Mouse (Mus musculus) limb, embryonic 13.5 days (tissue): ENCODE results near the gene Ifna12. TPM values are rescaled to one million over a fixed set of nuclear protein-coding genes. Genes with fewer than 3 reads are reported as not detected.
"Not testable (repeated sequence)": the region's sequence is repeated elsewhere in the genome, so short reads cannot be mapped to it uniquely, and the experiment has no call there.

Experiments
- ATAC-seq: fragments of 200-750 bp; cut with Nextera tagmentation; 2 replicates; pipeline ENCODE4 v1.8.0; 2017; ENCODE audit warnings: low read depth, moderate number of reproducible peaks, moderate TSS enrichment; ENCODE audit not compliant: low FRiP score
- H3K27ac ChIP-seq: fragments of 300-500 bp; sonication (generic); 2 replicates; pipeline ENCODE4 v1.5.1; 2015; ENCODE audit warnings: inconsistent platforms, mild to moderate bottlenecking, moderate library complexity
- H3K27me3 ChIP-seq: fragments of 300-500 bp; sonication (generic); 2 replicates; pipeline ENCODE4 v1.6.1; 2015; ENCODE audit warnings: mild to moderate bottlenecking, inconsistent platforms
- H3K36me3 ChIP-seq: fragments of 300-500 bp; sonication (generic); 2 replicates; pipeline ENCODE4 v1.6.1; 2015; ENCODE audit warnings: inconsistent platforms, mild to moderate bottlenecking, moderate library complexity
- H3K4me1 ChIP-seq: fragments of 300-500 bp; sonication (generic); 2 replicates; pipeline ENCODE4 v1.6.1; 2015; ENCODE audit warnings: inconsistent platforms
- H3K4me2 ChIP-seq: fragments of 300-500 bp; sonication (generic); replicated peaks from 2 replicates; pipeline ENCODE4 v1.6.1; 2015; ENCODE audit warnings: inconsistent platforms, mild to moderate bottlenecking, moderate library complexity
- H3K4me3 ChIP-seq: fragments of 300-500 bp; sonication (generic); 2 replicates; pipeline ENCODE4 v1.5.1; 2015; ENCODE audit warnings: moderate library complexity, mild to moderate bottlenecking, inconsistent platforms
- H3K9ac ChIP-seq: fragments of 300-500 bp; sonication (generic); 2 replicates; pipeline ENCODE4 v1.6.1; 2015; ENCODE audit warnings: mild to moderate bottlenecking, inconsistent platforms
- H3K9me3 ChIP-seq: fragments of 300-500 bp; sonication (generic); 2 replicates; pipeline ENCODE4 v1.6.1; 2016; ENCODE audit warnings: inconsistent platforms
- WGBS: fragments of 180-500 bp; shearing (Covaris S2); methylation state at CpG from one replicate; pipeline ENCODE4 v1.1.7; 2015; 5-methylcytosine and 5-hydroxymethylcytosine counted together
- polyA plus RNA-seq: library from polyadenylated mRNA; unstranded; fragments of >200 nt; fragmentation: Nextera tagmentation; extraction: Ambion mirVana; gene quantifications from 2 replicates; pipeline ENCODE4 v1.2.1, GENCODE M21; 2015

The Ifna12 gene
- not detected in 2 replicates for polyA plus RNA-seq

DNA sequence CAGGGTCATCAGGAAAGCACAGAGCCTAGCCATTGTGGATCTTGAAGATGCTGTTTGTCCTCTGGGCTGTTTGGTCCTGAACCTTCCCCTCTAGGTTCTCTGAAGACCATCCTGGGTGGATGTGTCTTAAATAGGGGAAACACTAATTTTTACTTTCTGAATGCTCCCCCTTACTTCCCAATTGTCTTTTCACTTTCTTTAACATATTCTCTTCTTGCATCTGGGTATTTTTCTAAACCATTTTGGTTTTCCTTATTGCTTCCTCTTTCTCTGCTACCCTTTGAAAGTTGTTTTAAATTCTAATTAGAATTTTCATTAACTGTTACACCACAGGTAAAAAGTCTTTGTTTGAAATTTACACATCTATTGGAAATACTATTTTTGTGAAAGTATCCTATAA, at the start of gene Ifna12:
Ifna12 (minus strand) TSS at position 101 of the 400 bp plus-strand sequence.
- no peaks in the 10 kb centered on the region for H3K27me3 ChIP-seq
- H3K4me2 ChIP-seq: no peak within 1 kb of the TSS
- no peaks in the 10 kb centered on the region for H3K4me1 ChIP-seq
- no peak for ATAC-seq
- no peaks in the 10 kb centered on the region for H3K9me3 ChIP-seq
- no peak within 1 kb of the TSS for H3K27ac ChIP-seq
- no peak within 1 kb of the TSS for H3K4me3 ChIP-seq
- H3K9ac ChIP-seq: no peak within 1 kb of the TSS
- no peaks in the 10 kb centered on the region for H3K36me3 ChIP-seq

DNA sequence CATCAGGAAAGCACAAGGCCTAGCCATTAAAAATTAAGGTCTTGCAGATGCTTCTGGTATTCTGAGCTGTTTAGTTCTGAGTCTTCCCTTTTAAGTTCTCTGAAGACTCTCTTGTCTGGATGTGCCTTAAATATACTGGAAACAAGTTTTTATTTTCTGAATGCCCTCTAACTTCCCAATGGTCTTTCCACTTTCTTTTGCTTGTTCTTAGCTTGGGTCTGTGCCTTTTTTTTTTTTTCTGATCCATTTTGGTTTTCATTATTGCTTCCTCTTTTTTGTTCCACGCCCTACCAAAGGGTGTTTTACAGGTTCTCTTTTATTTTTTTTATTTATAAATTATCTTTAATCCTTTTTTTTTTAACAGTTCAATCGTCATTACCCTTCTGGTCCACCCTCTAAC, 41.2 kb upstream of the Ifna12 start, which contains the start of gene Ifna13:
Ifna13 (minus strand) TSS at position 101 of the 400 bp plus-strand sequence.
- no peak for ATAC-seq
- no peaks in the 10 kb centered on the region for H3K27me3 ChIP-seq
- H3K27ac ChIP-seq: no peak within 1 kb of the TSS
- no peaks in the 10 kb centered on the region for H3K36me3 ChIP-seq
- no peak within 1 kb of the TSS for H3K9ac ChIP-seq
- H3K4me3 ChIP-seq: no peak within 1 kb of the TSS
- no peaks in the 10 kb centered on the region for H3K9me3 ChIP-seq
- no peak within 1 kb of the TSS for H3K4me2 ChIP-seq
- 60% methylated on average over 2 of the region's 2 CpGs for WGBS
- H3K4me1 ChIP-seq: no peaks in the 10 kb centered on the region

GRCm38 (mm10) chr4:88642526-88642925, 39.4 kb upstream of the Ifna12 start:
- H3K27me3 ChIP-seq: no peaks in the 10 kb centered on the region
- ATAC-seq: no peak
- no peaks in the 10 kb centered on the region for H3K36me3 ChIP-seq
- no peak overlapping the region for H3K27ac ChIP-seq
- no peaks in the 10 kb centered on the region for H3K4me1 ChIP-seq
- no peak overlapping the region for H3K9ac ChIP-seq
- H3K9me3 ChIP-seq: no peaks in the 10 kb centered on the region
- WGBS: 21% methylated on average over 2 of the region's 2 CpGs
- H3K4me2 ChIP-seq: no peak overlapping the region
- no peak overlapping the region for H3K4me3 ChIP-seq

DNA sequence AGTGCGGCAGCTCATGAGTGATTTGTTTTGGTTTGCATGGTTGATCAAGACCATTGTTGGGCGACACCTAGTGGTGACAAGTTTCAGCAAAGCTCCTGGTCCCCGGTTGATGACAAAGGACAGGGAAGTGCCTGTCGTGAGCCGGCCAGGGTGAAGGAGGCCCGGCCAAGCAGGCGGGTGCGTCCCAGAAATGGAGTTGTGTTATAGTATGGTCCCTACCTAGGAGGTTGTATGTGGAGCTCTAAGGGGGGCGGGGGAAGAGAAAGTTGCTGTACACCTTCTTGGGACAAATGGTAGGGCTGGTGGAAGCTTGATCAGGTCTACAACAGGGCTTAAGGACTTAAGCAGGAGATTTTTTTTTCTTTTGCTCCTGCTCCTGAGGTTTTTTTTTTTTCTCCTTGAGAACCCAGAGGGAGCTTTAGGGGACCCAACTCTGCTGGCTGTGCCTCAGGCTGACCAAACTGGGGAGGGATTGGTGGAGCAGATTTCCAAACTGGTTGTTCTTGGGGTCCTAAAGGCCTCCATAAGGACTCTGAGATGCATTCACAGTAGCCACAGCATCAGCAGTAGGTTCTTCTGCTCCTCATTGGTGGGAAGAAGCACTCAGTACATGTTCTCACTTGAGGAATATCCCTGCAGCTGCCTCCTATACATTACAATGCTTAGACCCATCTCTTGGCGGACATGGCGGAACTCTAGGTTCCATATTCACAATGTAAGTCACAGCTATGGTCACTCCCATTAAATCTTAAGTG, 38.1 kb upstream of the Ifna12 start:
- WGBS: 8% methylated on average over 11 of the region's 11 CpGs
- no peaks in the 10 kb centered on the region for H3K36me3 ChIP-seq
- no peaks in the 10 kb centered on the region for H3K9me3 ChIP-seq
- no peaks in the 10 kb centered on the region for H3K4me1 ChIP-seq
- peak overlapping the region; percentile 39; the same call in 1 of the 2 replicates for H3K9ac ChIP-seq
- H3K4me2 ChIP-seq: peak overlapping the region; percentile 58
- no peaks in the 10 kb centered on the region for H3K27me3 ChIP-seq
- H3K27ac ChIP-seq: no peak overlapping the region
- peak overlapping the region; percentile 41 for H3K4me3 ChIP-seq
- peak; percentile 92 for ATAC-seq

DNA sequence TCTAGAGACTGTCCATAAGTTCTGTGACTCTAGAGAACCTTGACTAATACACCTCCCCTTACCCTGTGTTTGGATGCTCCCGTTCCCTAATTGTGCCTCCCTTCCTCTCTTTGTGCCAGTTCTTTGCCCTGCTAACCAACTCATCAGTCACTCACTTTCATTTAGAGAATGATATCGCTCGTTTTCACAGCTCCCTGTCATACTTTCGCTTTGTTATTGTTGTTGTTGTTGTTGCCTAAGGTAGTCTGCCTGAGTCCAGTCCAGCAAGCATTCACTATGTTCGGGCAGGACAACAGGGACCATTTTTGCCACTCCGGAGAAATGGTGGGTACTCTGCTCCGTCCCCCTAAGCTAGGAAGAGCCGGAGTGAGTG, 37.5 kb upstream of the Ifna12 start:
- H3K27ac ChIP-seq: no peak overlapping the region
- H3K4me1 ChIP-seq: no peaks in the 10 kb centered on the region
- H3K4me2 ChIP-seq: peak overlapping the region; percentile 58
- no peaks in the 10 kb centered on the region for H3K36me3 ChIP-seq
- no peaks in the 10 kb centered on the region for H3K9me3 ChIP-seq
- peak overlapping the region; percentile 41 for H3K4me3 ChIP-seq
- ATAC-seq: no peak
- peak overlapping the region; percentile 39; the same call in 1 of the 2 replicates for H3K9ac ChIP-seq
- H3K27me3 ChIP-seq: no peaks in the 10 kb centered on the region
- WGBS: 59% methylated on average over 8 of the region's 8 CpGs

GRCm38 (mm10) chr4:88634311-88634710, 31.1 kb upstream of the Ifna12 start, which contains the start of gene C87499:
C87499 (minus strand) TSS chr4:88634411.
- Histone ChIP-seq H3K27me3 (no peaks in the 10 kb centered on the region), H3K4me1 (no peaks in the 10 kb centered on the region), H3K36me3 (no peaks in the 10 kb centered on the region), H3K27ac (no peak within 1 kb of the TSS), H3K9ac (no peak within 1 kb of the TSS), H3K4me2 (no peak within 1 kb of the TSS), H3K4me3 (no peak within 1 kb of the TSS), H3K9me3 (no peaks in the 10 kb centered on the region)
- no peak for ATAC-seq
- 88% methylated on average over 4 of the region's 4 CpGs for WGBS

DNA sequence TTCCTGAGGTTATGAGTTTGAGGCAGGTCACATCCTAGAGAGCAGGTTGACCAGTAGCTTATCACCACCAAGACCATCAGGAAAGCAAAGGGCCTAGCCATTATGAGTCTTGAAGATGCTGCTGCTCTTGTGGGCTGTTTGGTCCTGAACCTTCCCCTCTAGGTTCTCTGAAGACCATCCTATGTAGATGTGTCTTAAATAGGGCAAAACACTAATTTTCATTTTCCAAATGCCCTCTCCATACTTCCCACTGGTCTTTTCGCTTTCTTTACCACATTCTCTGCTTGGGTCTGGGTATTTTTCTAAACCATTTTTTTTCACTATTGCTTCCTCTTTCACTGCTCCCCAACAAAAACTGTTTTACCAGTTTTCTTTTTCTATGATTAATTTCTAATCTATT, 10.9 kb downstream of the Ifna12 start, which contains the start of gene Ifna9:
Ifna9 (minus strand) TSS at position 101 of the 400 bp plus-strand sequence.
- WGBS: 84% methylated on average over 1 of the region's 1 CpGs
- no peaks in the 10 kb centered on the region for H3K9me3 ChIP-seq
- no peak within 1 kb of the TSS for H3K4me2 ChIP-seq
- no peak within 1 kb of the TSS for H3K27ac ChIP-seq
- H3K9ac ChIP-seq: no peak within 1 kb of the TSS
- H3K4me1 ChIP-seq: no peaks in the 10 kb centered on the region
- H3K36me3 ChIP-seq: no peaks in the 10 kb centered on the region
- no peak for ATAC-seq
- H3K4me3 ChIP-seq: no peak within 1 kb of the TSS
- H3K27me3 ChIP-seq: no peaks in the 10 kb centered on the region

DNA sequence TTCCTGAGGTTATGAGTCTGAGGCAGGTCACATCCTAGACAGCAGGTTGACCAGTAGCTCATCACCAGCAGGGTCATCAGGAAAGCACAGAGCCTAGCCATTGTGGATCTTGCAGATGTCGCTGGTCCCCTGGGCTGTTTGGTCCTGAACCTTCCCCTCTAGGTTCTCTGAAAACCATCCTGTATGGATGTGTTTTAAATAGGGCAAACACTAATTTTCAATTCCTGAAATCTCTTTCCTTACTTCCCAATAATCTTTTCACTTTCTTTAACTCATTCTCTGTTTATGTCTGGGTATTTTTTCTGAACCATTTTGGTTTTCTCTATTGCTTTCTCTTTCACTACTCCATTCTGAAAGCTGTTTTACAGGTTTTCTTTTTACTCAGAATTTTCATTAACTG, 31.5 kb downstream of the Ifna12 start, which contains the start of gene Ifna14:
Ifna14 (minus strand) TSS at position 101 of the 400 bp plus-strand sequence.
- Histone ChIP-seq H3K4me2 (no peak within 1 kb of the TSS), H3K27me3 (no peaks in the 10 kb centered on the region), H3K27ac (no peak within 1 kb of the TSS)

GRCm38 (mm10) chr4:88561791-88562190, 41.4 kb downstream of the Ifna12 start:
- Histone ChIP-seq H3K4me2 (no peak overlapping the region), H3K27ac (no peak overlapping the region), H3K9me3 (no peaks in the 10 kb centered on the region), H3K36me3 (no peaks in the 10 kb centered on the region), H3K4me3 (no peak overlapping the region), H3K4me1 (no peaks in the 10 kb centered on the region), H3K27me3 (no peaks in the 10 kb centered on the region), H3K9ac (no peak overlapping the region)
- 91% methylated on average over 1 of the region's 1 CpGs for WGBS
- ATAC-seq: no peak

More for the DNA sequence above, 31.5 kb downstream of the Ifna12 start, which contains the start of gene Ifna14:
- Histone ChIP-seq H3K9ac (no peak within 1 kb of the TSS), H3K9me3 (no peaks in the 10 kb centered on the region), H3K4me3 (no peak within 1 kb of the TSS), H3K36me3 (no peaks in the 10 kb centered on the region), H3K4me1 (no peaks in the 10 kb centered on the region)
- no peak for ATAC-seq
- 80% methylated on average over 1 of the region's 1 CpGs for WGBS

- H3K9ac ChIP-seq: not testable (repeated sequence)
These were observed 45.0 kb downstream of the Ifna12 start, which contains the start of gene Ifna15 for GRCm38 (mm10) chr4:88558145-88558544. Ifna15 (minus strand) TSS chr4:88558245.

More at GRCm38 (mm10) chr4:88558145-88558544, 45.0 kb downstream of the Ifna12 start, which contains the start of gene Ifna15:
- not testable (repeated sequence) for H3K4me1 ChIP-seq, ATAC-seq, H3K4me3 ChIP-seq, H3K4me2 ChIP-seq, H3K9me3 ChIP-seq, H3K36me3 ChIP-seq, H3K27me3 ChIP-seq, H3K27ac ChIP-seq
